9 mouse cellular contexts compared by ENCODE assay signal in genomic region chr14:25623698-25624097, GRCm38 (mm10).
DNase-seq lines count a peak whose midpoint lies in the region; ATAC-seq lines count a peak whose summit lies in the region.
"Had no signal": no experiment of that assay in that cellular context is flagged by ENCODE, and none has a peak within 500 bp of the region (broad histone marks: within the 10 kb centered on the region; RNA-seq: fewer than 3 reads in every experiment).

No protein-coding gene starts in this region.

- WGBS in embryonic facial prominence, embryonic 12.5 days: 49% methylated on average over 7 of the region's 7 CpGs
- 9% methylated on average over 7 of the region's 7 CpGs for WGBS in hindbrain, embryonic 14.5 days
- 22% methylated on average over 7 of the region's 7 CpGs for WGBS in neural tube, embryonic 12.5 days

- DNase-seq in kidney, postnatal 4 days: peak; percentile 49 to 64
- DNase-seq in kidney, postnatal 10 days: no peak
- no peak for DNase-seq in hindbrain, embryonic 14.5 days (ENCODE audit: low spot score)
- DNase-seq in spleen, adult 12 weeks (ENCODE audit: low spot score): no peak
- DNase-seq in ovary, postnatal 14 days (ENCODE audit: low spot score): no peak
- no peak for DNase-seq in ovary, adult 18-20 months (ENCODE audit: low spot score)

- peaks cover 45% of the 10 kb centered on the region for H3K36me3 ChIP-seq in embryonic facial prominence, embryonic 12.5 days
- peaks cover 12% of the 10 kb centered on the region for H3K36me3 ChIP-seq in hindbrain, embryonic 14.5 days (replicated peaks; ENCODE audit: control insufficient read depth, insufficient read depth)
- H3K36me3 ChIP-seq in neural tube, embryonic 12.5 days: peaks cover 41% of the 10 kb centered on the region

- peaks cover 38% of the 10 kb centered on the region for H3K4me1 ChIP-seq in embryonic facial prominence, embryonic 12.5 days
- H3K4me1 ChIP-seq in hindbrain, embryonic 14.5 days (replicated peaks; ENCODE audit: control insufficient read depth, insufficient read depth, low read length): peaks cover 59% of the 10 kb centered on the region
- peaks cover 69% of the 10 kb centered on the region for H3K4me1 ChIP-seq in neural tube, embryonic 12.5 days

- no peaks in the 10 kb centered on the region for H3K27me3 ChIP-seq in embryonic facial prominence, embryonic 12.5 days
- no peaks in the 10 kb centered on the region for H3K27me3 ChIP-seq in hindbrain, embryonic 14.5 days (ENCODE audit: control insufficient read depth, insufficient read depth, low read length)
- no peaks in the 10 kb centered on the region for H3K27me3 ChIP-seq in neural tube, embryonic 12.5 days (replicated peaks)
- H3K27me3 ChIP-seq: Patski had no signal

- H3K9me3 ChIP-seq in embryonic facial prominence, embryonic 12.5 days: no peaks in the 10 kb centered on the region
- no peaks in the 10 kb centered on the region for H3K9me3 ChIP-seq in hindbrain, embryonic 14.5 days (ENCODE audit: control insufficient read depth, low read length)
- no peaks in the 10 kb centered on the region for H3K9me3 ChIP-seq in neural tube, embryonic 12.5 days

- no peak overlapping the region for H3K4me3 ChIP-seq in embryonic facial prominence, embryonic 12.5 days
- no peak overlapping the region for H3K4me3 ChIP-seq in hindbrain, embryonic 14.5 days (replicated peaks; ENCODE audit: low read length)
- H3K4me3 ChIP-seq in neural tube, embryonic 12.5 days: no peak overlapping the region

- peak overlapping the region; percentile 57; the same call in 1 of the 2 replicates for H3K27ac ChIP-seq in embryonic facial prominence, embryonic 12.5 days
- H3K27ac ChIP-seq in hindbrain, embryonic 14.5 days: peak overlapping the region; percentile 89
- H3K27ac ChIP-seq in neural tube, embryonic 12.5 days: peak overlapping the region; percentile 76

- no peak overlapping the region for H3K9ac ChIP-seq in embryonic facial prominence, embryonic 12.5 days
- H3K9ac ChIP-seq in hindbrain, embryonic 14.5 days: peak overlapping the region; percentile 42
- no peak overlapping the region for H3K9ac ChIP-seq in neural tube, embryonic 12.5 days

- H3K4me2 ChIP-seq in embryonic facial prominence, embryonic 12.5 days (replicated peaks): no peak overlapping the region
- H3K4me2 ChIP-seq in hindbrain, embryonic 14.5 days (replicated peaks): 0 out of 2 replicates have a peak overlapping the region, but pooled peaks have one; percentile 6
- no peak overlapping the region for H3K4me2 ChIP-seq in neural tube, embryonic 12.5 days (replicated peaks)

- ATAC-seq in embryonic facial prominence, embryonic 12.5 days (ENCODE audit: insufficient number of reproducible peaks, insufficient read depth, low FRiP score, low TSS enrichment): no peak
- ATAC-seq in hindbrain, embryonic 14.5 days (ENCODE audit: low FRiP score): peak; percentile 59
- peak; percentile 55; the same call in 1 of the 2 replicates for ATAC-seq in neural tube, embryonic 12.5 days (ENCODE audit: low FRiP score, low read depth)
- ATAC-seq: Patski had no signal

Comparison
In these comparisons a context has a peak if more than half of its experiments do, and no peak if none do; other contexts are left out.
1. DNase-seq: peak in kidney, postnatal 4 days (2 of 2); none in kidney, postnatal 10 days (single experiment), hindbrain, embryonic 14.5 days (single experiment), spleen, adult 12 weeks (single experiment), ovary, postnatal 14 days (single experiment) and ovary, adult 18-20 months (single experiment).
2. Peak in every context shown above with its lines, with median percentiles within 50 percentile points of each other: H3K27ac ChIP-seq.